Mouse (Mus musculus): ENCODE results near the gene Rheb.
A peak's percentile ranks its signal among the peaks of the same experiment; 100 is the strongest.
"Not testable (repeated sequence)": the region's sequence is repeated elsewhere in the genome, so short reads cannot be mapped to it uniquely, and the experiment has no call there.

Rheb gene

DNA sequence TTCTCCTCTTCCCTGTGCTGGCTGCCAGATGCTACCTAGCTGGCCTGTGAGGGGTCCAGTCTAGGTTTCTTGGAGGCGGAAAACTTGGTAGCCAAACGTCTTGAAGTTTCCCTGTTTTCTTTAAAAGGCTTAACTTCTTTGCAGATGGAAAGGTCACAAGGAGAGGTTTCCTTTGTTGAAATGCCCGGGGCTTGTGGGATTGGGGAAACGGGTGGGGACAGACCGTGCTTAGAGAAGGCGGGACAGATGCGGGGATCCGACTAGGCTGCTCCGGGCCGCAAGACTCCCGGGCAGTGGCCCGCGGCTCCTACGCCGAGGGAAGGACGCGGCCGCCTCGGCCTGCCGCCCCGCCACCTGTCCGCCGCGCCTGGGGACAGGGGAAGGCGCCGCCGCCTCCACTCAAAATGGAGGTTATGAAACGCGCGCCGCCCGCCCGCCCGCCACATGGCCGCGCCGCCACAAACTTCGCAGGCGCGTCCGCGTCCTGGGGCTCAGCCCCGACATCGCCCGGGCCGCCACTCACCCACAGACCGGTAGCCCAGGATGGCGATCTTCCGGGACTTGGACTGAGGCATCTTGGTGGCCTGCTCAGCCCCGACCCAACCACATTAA, 656 bp downstream of the Rheb start:
- DNase-seq: peak in 1 of 2 experiments; percentile 49

DNA sequence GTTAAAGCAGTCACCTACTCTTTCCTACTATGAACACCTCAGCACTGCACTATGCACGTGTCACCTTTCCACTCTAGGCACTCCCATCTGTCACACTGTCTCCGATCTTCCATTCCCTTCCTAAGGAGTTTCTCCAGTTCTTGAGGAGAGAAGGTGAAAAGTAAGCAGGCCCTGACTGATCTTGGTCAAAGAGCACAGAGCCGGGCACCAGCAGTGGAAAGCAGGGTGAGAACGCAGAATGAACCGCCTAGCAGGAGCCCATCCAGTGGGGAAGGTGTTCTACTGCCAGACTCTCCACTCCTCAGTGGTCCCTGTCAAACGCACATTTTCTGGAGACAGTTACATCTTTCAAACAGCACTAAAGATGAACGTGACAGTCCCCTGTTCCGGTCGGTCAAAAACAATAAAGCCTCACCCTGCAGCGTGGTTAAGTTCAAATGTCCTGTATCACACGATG, 1.4 kb downstream of the Rheb start:
- DNase-seq: no peak

DNA sequence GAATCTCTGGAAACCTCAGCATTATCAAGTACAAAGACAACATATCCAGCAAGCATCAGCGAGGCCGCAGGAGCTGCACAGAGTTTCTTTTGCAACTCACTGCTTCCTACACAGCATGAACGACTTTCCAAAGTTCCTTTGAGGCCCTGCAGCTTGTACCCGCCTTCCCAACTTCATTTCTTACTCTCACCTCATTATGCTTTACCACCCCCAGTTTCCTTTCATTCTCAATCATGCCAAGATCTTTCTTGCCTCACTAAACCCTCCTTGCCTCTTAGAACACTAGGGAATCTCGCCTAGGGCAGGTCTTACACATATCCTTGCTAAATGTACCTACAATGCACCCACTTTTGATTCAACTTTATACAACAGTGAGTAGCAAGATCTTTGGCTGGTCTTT, 7.9 kb downstream of the Rheb start:
- no peak for DNase-seq

DNA sequence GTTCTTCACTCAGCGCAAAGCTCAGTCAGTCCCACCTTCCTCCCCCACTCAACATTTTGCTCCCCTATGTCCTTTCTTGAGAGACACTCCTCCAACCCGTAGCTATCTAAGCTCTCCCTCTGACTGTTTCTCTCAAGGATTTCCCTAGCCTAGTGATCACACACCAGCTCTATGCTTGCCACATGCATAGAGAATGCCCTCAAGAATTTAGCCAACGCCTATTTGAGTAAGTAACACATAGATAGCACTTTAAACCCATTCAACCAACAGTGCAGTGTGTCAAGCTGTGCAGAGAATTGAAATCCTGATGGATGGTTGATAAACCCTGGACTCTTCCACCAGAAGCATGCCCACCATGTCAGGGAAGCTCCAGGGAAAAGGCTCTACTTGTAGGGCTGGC, 10.5 kb downstream of the Rheb start:
- no peak for DNase-seq

DNA sequence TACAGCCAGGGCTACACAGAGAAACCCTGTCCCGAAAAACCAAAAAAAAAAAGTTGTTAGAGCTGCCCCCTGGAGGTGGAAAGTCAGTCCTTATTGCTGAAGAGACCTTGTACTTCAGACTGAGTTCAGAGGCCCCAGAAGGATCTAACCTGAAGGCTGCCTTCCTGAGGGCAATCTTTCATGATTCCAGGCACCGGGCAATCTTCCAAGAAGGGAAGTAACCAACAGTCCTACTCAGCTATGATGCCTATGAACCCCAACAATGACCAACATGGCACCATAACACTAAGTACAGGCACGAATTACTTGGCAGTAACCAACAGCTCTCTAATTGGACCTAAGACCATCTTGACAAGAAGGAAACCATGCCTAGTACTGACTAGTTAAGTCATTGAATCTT, 14.0 kb downstream of the Rheb start:
- DNase-seq: peak in 1 of 2 experiments; percentile 20

DNA sequence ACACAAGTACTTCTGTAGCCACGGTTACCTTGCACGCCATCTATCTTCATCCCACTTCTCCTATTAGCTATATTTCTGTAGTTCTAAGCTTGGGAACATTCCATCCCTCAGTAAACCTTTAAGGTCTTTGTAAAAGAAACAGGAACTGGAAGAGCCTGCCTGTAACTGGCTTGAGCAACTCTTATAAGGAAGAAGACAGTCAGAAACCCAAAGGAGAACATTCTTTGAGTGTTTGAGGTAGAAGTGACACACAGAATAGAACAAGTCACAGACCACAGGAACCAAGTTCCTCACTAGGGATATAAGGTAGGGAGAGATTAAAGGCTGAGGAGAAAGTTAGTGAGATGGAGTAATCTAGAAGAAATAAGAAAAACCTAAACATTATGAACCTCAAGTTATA, 15.3 kb downstream of the Rheb start:
- DNase-seq: no peak

DNA sequence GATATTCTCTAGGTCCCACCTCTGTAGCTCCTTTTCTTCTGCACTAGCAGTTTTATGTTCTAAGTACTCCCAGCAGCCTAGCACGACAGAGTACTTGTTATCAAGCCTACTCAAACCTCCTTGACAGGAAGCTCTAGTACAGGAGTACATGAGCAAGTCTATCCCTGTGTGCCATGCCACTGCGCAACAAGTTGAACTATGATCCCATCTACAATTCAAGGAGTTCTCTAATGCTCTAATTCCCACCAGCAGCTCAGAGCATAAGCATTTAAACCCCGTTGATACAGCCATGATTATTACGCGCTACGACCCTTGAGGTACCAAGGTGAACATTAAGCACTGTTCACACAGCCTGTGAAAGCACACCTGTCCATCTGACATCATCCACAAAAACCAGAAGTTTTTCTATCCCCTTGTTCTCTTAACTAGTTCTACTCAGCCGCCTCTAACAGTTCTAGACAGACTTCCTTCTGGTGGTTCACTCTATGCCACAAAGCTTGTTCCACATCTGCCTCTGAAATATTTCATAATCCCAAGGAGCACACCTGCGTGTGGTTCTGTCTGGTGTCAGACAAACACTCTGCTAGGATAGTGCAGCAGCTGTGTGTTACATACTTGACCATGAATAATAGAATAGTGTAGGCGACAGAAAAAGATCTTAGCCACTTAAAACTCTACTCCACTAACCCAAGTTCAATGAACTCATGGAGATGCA, 16.2 kb downstream of the Rheb start:
- no peak for DNase-seq

DNA sequence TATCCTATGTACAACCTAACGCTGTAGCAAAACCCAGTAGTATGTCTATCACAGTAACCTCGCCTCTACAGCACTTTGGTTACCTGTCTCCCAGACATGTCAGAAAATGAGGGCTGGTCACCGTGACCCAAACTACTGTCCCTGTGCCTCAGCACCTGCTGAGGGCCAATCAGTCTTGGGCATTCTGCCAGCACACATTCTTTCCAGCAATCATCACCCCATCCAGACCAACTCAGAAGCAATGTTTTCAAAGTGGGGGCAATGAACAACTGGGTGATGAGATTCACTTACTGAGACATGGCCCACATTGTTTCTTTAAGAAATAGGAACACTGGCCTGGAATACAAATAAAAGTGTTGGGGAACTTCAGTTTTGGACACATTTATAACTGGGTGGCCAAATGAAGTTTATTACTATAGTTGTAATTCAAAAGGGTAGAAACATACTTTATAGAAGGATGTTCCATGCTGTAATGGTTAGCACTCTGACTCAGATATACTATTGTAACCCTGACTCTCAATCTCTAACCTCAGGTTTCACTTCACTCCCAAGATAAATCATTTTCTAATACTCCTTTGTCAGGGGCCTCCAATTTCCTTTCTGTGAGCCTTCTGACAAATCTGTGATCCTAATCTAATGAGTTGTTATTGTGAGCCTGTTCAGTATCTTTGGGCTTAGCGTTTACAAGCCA, 16.9 kb downstream of the Rheb start:
- peak; percentile 29 to 34 for DNase-seq

DNA sequence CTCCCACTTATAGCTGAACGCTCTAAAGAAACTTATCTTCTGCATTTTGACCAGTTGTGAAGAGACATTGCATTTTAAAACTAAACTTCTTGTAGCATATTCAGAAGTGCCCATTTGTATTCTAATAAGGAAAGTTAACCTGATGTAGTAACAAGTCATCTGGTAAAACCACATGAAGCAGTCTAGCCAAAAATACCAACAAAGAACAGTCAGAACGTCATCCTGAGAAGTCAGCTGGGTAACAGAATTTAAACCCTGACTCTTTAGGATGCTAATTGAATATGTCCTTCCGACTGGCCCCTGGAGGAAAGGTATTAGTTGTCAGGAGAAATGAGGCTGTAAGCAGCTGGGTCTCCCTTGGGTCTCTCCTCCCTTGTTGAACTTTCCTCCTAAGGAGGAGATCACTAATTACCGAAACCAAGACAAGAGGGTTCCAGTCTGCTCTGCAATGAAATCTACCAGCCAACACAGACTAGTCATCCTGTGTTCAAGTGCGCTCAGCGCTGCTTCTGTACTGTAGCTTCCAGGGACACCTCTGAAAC, 18.5 kb downstream of the Rheb start:
- no peak for DNase-seq

DNA sequence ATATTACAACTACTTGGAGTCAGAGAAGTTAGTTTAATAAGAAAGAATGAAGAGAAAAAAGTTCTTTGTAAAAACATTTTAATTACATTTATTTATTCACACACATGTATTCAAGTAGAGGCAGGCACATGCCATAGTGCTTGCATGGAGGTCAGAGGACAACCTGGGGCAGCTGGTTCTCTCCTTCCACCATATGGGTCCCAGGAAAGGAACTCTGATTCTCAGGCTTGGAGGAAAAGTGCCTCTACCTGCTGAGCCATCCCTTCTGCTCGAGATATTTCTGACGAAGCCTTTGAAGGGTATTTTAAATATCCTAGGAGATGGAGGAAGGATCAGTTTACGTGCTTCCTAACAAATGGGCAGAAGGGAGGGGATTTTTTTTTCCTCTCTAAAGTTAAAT, 19.6 kb downstream of the Rheb start:
- DNase-seq: peak; percentile 37 to 53

DNA sequence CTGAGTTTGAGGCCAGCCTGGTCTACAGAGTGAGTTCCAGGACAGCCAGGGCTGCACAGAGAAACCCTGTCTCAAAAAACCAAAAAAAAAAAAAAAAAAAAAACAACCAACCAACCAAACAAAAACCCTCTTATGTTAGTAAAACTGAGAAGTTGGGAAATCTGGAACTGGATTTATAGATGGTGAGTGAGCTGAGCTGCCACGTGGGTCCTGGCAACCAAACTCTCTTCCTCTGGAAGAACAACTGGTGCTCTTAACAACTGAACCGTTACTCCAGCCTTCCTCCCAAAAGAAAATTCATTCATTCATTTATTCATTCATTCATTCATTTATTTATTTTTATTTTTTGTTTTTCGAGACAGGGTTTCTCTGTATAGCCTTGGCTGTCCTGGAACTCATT, 20.2 kb downstream of the Rheb start:
- not testable (repeated sequence) for DNase-seq

DNA sequence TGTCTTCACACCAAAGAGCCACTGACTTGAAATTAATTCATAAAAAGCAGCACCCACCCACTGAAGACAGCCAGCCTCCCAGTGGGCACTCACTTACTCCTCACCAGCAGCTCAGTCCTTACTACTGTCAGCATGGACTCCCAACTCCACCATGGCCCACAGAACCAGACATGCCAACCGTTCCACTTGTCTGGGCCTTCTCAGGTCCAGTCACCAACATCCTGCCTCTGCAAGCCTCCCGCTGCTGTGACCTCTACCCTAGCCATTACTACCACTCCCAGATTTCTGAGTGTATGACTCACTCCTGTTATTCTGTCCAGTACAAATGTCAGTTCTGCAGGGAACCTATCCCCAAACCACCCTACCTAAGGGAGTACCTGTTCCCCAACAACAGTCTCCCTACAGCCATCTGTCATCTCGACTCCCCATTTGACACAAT, 21.0 kb downstream of the Rheb start:
- peak; percentile 33 to 52 for DNase-seq

DNA sequence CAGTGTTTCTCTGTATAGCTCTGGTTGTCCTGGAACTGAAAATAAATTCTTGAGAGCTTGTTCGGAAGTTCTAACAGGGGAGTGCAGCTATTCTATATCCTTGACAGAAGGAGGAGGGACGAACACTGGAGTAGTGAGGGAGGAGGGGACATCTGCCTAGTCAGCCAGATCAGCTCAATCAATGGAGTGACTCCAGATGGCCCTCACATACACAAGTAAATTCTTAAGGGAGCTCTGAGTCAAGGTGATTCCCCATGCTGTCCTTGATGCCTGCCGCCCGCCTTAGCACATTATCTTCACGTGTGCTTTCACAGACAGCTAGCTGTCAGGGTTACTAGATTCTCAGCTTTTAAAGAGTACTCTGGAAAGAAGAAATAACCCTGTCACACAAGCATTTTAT, 21.8 kb downstream of the Rheb start:
- DNase-seq: peak; percentile 30 to 51

DNA sequence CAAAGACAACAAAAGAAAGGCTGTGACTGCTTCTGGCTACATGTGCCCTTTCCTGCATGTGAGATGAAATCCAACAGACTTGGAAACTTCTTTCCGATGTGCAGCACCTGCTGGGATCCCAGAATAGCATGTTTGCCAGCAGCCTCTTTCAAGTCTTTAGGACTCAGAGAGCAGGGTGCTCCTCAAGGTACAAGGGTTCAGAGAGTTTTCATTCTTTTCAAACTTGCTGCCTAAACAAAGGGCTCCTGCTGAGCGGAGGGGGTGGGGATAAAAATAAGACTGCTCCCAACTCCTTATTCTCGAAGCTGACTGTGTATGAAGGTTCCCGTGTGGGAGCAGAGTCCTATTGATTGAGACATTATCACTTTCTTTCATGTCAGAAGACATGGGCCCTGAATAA, 25.2 kb downstream of the Rheb start:
- no peak for DNase-seq

DNA sequence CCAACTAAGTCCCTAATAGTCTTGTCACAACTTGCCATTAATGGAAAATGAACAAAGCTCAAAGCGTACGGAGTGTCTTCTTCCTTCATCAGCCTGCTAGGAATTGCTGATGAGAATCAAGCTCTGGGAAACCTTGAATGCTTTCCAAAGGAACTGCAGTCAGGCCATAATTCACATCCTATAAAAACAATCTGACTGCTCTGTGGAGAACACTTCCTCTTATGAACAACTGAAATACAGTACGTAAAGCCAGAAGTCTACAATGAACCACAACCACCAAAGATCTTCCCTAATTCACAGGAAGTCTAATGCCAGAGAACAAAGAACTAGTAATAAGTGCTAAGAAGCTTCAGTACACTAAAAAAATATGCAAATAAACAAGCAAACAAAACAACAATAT, 28.5 kb downstream of the Rheb start:
- no peak for DNase-seq

DNA sequence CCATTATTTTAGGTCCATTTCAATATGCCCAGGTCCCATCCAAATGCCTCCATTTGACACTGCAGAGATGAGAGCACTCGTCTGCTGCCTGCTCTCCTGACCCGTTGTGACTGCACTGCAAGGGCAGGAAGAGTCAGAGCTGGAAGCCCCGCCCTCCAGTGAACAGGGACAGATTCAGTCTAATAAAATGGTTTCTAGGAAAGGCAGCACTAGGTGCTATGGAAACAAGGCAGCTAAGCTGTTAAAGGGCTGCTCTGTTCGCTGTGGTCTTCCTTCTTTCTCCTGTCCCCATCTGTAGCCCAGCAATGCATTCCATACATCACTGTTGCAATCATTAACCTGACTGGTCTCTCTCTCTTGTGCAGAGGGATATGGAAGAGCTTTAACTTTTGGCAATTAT, 29.4 kb downstream of the Rheb start:
- DNase-seq: no peak

DNA sequence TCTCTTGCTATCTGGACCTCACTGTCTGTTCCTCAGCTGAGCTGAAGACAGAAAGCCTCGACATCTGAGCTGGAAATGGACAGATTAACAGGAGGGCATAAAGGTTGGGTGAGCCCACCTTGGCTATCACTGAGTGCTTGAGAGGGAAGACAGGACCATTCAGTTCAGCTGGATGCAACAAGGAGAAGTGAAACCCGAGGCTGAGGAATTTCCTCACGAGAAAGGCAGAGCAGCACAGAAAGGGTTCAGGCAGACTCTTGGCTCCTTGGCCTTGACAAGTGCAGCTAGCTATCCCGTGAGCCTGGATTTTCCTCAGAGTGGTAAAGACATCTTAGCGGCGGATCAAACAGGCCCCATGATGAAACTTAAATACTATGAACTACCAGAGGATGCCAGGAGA, 37.2 kb downstream of the Rheb start:
- DNase-seq: no peak

DNA sequence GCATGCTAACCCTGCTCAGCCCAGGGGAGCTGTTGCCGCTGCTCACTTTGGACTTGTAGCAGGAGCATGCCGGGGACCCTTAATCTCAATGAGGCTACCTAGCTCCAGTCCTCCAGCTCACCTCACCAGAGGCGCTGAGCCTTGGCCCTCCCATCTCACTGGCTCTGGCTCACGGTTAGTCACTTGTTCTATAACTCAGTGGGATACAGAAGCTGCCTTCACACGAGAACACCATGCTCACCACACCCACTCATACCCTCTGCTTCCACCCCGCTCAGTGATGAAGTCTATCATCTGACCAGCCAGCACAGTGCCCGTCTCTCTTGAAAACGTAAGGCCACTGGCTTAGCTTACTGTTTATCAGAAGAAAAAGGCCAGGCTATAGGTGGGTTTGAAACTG, 37.8 kb downstream of the Rheb start:
- DNase-seq: no peak

DNA sequence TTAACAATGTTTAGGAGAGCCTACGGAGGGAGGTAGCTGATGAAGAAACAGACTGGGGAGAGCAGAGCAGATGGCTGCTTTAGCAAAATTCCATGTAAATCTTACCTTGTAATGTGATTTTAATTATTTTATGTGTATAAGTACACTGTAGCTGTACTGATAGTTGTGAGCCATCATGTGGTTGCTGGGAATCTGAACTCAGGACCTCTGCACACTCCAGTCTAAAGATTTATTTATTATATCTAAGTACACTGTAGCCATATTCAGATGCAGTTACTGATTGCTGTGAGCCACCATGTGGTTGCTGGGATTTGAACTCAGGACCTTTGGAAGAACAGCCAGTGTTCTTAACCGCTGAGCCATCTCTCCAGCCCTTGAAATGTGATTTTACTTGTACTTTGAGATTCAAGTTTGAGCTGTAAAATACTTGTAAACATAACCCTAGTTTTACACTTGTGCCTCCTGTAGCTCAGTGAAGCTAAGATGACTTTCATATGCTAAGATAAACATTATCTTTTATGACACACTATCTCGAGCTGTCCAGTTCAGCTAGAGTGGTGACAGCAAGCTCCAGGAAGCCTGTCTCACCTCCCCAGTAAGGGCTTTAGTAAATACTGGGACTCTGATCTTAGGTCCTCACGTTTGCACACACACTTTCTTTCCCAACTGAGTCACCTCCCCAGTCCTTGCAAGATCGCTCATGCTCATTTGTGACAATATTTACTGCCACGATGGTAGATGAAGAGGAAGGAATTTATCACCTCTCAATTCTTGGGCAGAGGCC, 40.4 kb downstream of the Rheb start:
- DNase-seq: no peak

DNA sequence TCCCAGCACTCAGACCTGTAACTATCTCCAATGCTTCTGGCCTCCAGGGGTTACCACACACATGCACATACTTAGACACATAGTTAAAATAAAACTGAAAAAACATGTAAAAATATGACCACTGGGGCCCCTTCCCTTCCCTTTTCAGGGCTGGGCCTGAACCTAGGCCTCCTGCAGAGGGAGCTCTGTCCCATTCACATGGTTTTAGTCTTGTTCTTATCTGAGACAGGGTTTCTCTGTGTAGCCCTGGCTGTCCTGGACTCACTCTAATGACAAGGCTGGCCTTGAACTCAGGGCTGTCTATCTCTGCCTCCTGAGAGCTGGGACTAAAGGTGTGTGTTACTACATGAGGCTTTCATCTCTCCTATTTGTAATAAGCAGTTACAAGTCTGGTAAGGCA, 42.0 kb downstream of the Rheb start:
- DNase-seq: no peak

DNA sequence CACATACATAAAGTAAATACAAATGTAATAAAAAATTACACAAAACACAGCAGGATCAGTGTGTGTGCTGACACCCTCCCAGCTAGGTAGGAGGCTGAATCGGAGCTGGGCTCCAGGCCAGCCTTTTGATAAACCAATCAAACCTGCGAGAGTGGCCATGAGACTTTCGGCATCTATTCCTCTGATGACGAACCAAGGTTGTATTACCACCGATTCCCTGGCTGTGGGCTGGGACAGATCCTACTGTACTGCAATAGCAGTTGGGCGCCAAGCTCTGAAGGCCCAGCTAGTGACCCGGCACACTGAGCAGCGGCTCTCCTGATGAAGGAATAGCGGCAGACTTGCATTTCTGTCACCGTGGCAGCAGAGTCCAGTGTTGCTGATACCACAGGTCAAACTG, 43.8 kb downstream of the Rheb start:
- no peak for DNase-seq

DNA sequence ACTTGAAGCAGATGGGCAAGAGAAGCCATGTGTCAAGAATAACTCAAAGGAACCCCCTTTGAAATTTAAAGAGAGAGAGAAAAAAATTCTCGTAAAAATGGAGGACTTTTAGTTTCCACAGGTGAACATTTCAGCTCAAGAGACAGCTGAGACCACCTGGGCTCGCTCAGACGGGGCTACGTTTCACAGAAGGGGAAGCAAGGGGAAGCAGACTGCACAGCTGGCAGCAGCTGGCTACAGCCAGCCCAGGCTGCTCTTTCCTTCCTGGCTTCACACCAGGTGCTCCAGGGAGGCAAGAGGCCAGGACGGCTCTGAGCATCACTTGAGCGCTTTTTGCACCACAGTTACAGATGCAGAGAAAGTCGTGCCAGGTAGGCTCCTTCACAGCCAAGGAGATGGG, 44.6 kb downstream of the Rheb start:
- DNase-seq: no peak

DNA sequence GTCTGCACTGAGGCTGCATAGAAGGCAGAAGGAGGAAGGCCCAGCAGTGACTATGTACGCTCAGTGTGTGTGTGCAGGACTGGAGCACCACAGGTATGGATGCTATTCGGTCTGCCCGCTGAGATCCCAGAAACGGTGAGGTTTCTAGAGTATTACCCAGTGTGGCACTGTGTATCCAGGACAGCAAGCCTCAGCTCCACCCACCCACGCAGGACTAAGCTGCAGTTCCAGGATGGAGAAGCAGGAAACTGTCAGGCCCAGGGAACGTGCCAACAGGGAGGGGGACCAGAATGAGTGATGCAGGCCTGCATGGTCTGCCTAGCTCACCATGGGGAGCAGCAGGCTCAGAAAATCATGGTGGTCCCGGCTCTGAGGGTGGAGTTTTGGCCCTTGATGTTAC, 49.5 kb downstream of the Rheb start:
- DNase-seq: no peak

Measured in cerebellum, adult 18-20 months (tissue).